Mouse (Mus musculus): ENCODE measurements around the gene Fopnl. TPM values are rescaled to one million over a fixed set of nuclear protein-coding genes. Genes with fewer than 3 reads are reported as not detected.

The Fopnl gene
- polyA plus RNA-seq, 1 experiment = 79.8 TPM

DNA sequence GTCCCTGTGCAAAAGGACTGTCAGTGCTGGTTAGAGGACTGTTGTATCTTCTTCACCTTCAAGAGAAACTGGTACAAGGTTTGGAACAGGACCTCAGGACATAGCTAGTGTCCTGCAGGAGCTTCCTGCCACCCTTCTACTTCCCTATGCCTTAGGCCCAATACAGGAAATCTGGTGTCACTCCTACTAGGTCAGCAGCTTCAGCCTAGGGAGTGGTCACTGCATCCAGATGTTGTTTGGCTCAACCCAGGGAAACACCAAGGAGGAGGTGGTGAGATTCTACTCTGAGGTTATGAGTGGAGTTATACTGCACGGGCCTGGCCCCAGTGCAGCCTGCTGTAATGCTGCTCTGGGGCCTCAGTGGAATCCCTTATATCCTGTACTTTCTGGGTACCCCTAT lies 41.3 kb upstream of the Fopnl start:
- Histone ChIP-seq H3K27ac (ENCODE audit: insufficient read depth, low read length) (no peak overlapping the region), H3K4me3 (ENCODE audit: insufficient read depth, low read length) (no peak overlapping the region)
- TF ChIP-seq CTCF (IDR thresholded peaks at IDR 0.05; ENCODE audit: extremely low read depth, insufficient read depth, low read length) = no peak
- TF ChIP-seq POLR2A (IDR thresholded peaks at IDR 0.05; ENCODE audit: extremely low read depth, insufficient read depth, low read length) = no peak

DNA sequence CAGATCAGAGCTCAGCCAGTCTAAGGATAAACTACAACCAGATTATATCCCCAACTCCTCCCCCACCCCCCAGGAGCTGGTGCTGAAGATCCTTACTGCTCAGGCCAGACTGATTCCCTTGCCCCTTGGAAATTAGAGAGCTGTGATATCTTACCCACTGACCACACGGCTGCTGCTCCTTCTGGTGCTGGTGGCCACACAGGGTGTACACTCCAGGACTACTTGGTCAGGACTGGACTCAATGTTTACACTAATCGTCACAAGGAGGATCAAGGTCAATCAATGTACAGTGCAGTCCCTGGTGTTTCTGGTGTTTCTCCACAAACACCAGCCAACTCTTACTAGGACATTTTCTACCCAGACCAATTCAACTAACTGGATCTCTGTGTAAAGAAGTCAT lies 40.7 kb upstream of the Fopnl start:
- H3K4me3 ChIP-seq (ENCODE audit: insufficient read depth, low read length) = no peak overlapping the region
- TF ChIP-seq CTCF (IDR thresholded peaks at IDR 0.05; ENCODE audit: extremely low read depth, insufficient read depth, low read length) (no peak), POLR2A (IDR thresholded peaks at IDR 0.05; ENCODE audit: extremely low read depth, insufficient read depth, low read length) (no peak)
- no peaks in the 10 kb centered on the region; the same call in 1 of the 2 replicates for H3K4me1 ChIP-seq (ENCODE audit: control insufficient read depth, insufficient read depth, low read length)
- H3K27ac ChIP-seq (ENCODE audit: insufficient read depth, low read length) = no peak overlapping the region

More for the DNA sequence above, 41.3 kb upstream of the Fopnl start:
- no peaks in the 10 kb centered on the region; the same call in 1 of the 2 replicates for H3K4me1 ChIP-seq (ENCODE audit: control insufficient read depth, insufficient read depth, low read length)

DNA sequence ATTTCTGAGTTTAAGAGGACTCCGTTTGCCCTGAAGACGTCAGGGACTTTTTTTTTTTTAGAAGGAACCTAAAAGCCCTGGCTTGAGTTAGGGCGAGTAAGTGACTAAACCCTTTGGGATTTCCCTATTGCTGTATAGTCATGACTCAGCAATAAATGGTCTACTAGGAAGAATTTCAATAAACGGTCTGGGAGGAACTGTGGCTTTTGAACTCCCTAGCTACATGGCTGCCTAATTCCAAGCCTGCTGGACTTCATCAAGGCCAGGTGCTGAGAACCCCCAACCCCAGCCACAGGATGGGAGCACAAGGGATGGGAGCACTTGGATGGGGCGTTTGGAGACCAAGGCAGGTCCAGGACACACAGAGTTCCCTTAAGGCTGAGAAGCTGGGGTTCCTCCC lies 35.5 kb upstream of the Fopnl start:
- Histone ChIP-seq H3K27ac (ENCODE audit: insufficient read depth, low read length) (no peak overlapping the region), H3K4me1 (ENCODE audit: control insufficient read depth, insufficient read depth, low read length) (no peaks in the 10 kb centered on the region), H3K4me3 (ENCODE audit: insufficient read depth, low read length) (no peak overlapping the region)
- no peak for TF ChIP-seq CTCF (IDR thresholded peaks at IDR 0.05; ENCODE audit: extremely low read depth, insufficient read depth, low read length)
- no peak for TF ChIP-seq POLR2A (IDR thresholded peaks at IDR 0.05; ENCODE audit: extremely low read depth, insufficient read depth, low read length)

DNA sequence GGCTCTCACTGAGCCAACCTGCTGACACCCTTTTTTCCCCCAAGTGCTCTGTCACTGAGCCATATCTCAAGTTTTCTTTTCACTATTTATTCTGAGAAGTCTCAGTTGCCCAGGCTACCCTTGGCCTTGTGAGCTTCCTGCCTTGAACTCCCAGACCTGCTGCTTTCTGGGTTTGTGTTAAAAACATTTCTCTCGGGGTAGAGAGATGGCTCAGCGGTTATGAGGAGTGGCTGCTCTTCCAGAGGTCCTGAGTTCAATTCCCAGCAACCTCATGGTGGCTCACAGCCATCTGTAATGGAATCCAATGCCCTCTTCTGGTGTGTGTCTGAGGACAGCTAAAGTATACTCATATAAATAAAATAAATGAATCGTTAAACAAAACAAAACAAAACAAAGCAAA lies 35.0 kb upstream of the Fopnl start:
- Histone ChIP-seq H3K4me1 (ENCODE audit: control insufficient read depth, insufficient read depth, low read length) (no peaks in the 10 kb centered on the region), H3K27ac (ENCODE audit: insufficient read depth, low read length) (no peak overlapping the region), H3K4me3 (ENCODE audit: insufficient read depth, low read length) (no peak overlapping the region)
- TF ChIP-seq POLR2A (IDR thresholded peaks at IDR 0.05; ENCODE audit: extremely low read depth, insufficient read depth, low read length) (no peak), CTCF (IDR thresholded peaks at IDR 0.05; ENCODE audit: extremely low read depth, insufficient read depth, low read length) (no peak)

DNA sequence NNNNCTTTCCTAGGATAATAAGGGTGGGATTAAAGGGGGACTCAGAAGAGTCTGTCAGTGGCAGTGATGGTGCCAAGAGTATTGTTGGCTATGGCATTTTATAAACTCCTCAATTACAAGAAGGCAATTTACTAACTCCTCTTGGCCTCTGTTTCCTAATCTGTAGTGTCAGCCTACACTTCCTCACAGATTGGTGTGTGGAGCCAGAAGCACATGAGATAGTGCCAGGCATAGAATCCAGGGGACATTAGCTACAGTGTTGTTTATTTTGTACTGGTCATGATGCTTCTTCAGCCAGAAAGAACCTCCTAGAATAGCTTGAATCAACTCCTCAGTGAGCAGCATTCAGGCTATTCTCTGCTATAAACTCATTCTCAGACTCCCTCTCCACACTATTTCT lies 34.4 kb upstream of the Fopnl start:
- no peak overlapping the region for H3K4me3 ChIP-seq (ENCODE audit: insufficient read depth, low read length)
- no peaks in the 10 kb centered on the region for H3K4me1 ChIP-seq (ENCODE audit: control insufficient read depth, insufficient read depth, low read length)
- no peak for TF ChIP-seq CTCF (IDR thresholded peaks at IDR 0.05; ENCODE audit: extremely low read depth, insufficient read depth, low read length)
- no peak for TF ChIP-seq POLR2A (IDR thresholded peaks at IDR 0.05; ENCODE audit: extremely low read depth, insufficient read depth, low read length)
- no peak overlapping the region for H3K27ac ChIP-seq (ENCODE audit: insufficient read depth, low read length)

DNA sequence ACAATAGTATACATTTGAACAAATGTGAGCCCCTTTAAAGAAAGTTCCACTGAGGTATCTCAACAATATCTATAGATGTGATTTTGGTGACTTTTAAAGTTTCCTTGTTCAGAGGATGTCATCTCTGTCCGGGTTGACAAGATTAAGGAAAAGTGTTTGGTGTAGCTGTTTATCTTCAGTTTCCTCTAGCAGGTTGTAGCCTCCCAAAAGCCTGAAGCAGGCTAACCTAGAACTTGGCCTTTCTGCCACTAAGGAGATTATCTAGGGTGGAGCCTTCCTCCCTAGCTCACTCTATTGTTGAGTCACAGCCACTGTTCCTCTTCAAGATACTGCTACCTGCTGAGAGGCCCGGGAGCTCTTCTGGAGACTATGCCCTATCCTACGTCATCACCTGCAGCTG lies 27.8 kb upstream of the Fopnl start:
- TF ChIP-seq CTCF (IDR thresholded peaks at IDR 0.05; ENCODE audit: extremely low read depth, insufficient read depth, low read length) (no peak), POLR2A (IDR thresholded peaks at IDR 0.05; ENCODE audit: extremely low read depth, insufficient read depth, low read length) (no peak)
- Histone ChIP-seq H3K4me1 (ENCODE audit: control insufficient read depth, insufficient read depth, low read length) (no peaks in the 10 kb centered on the region), H3K27ac (ENCODE audit: insufficient read depth, low read length) (no peak overlapping the region), H3K4me3 (ENCODE audit: insufficient read depth, low read length) (no peak overlapping the region)

DNA sequence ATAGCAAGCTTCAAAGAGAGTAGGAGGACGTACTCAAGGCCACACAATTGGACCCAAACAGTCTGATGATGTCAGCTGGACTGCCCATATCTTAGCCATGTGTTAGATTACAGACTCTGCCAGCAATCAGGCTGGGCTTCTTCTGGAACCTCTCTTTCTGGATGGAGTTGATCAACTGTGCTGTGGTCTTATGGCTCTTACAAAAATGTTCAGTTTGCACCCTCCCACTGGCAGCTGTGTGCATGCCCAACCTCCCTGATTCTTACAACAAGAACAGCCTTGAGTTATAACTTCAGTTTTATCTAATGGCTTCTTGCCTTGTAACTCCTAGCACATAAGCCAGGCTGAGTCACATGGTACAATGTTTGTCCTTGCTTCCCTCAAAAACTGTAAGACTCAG lies 11.0 kb upstream of the Fopnl start:
- H3K27ac ChIP-seq (ENCODE audit: insufficient read depth, low read length) = no peak overlapping the region
- no peak overlapping the region for H3K4me3 ChIP-seq (ENCODE audit: insufficient read depth, low read length)
- TF ChIP-seq CTCF (IDR thresholded peaks at IDR 0.05; ENCODE audit: extremely low read depth, insufficient read depth, low read length) (no peak), POLR2A (IDR thresholded peaks at IDR 0.05; ENCODE audit: extremely low read depth, insufficient read depth, low read length) (no peak)
- H3K4me1 ChIP-seq (ENCODE audit: control insufficient read depth, insufficient read depth, low read length) = no peaks in the 10 kb centered on the region

DNA sequence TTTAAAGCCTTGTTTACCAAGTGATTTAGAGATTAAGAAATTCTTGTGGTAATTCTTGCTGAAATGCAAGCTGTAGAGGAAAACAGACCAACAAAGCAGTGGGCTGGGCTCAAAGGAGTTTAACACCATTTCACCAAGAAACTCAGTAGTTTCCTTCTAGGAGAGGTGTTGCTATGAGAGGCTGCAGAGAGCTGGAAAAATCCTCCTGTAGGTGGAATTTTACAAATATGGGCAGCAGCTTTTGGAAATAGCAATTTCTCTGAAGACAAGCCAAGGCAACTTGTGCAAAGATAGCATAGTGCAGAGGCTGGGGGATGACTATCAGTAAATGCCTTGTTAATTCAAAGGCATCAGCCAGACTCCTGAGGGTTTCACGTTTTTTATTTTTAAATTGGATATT lies 3.3 kb upstream of the Fopnl start:
- Histone ChIP-seq H3K4me1 (ENCODE audit: control insufficient read depth, insufficient read depth, low read length) (0 out of 2 replicates have a peak, but pooled peaks cover 1% of the 10 kb centered on the region), H3K27ac (ENCODE audit: insufficient read depth, low read length) (no peak overlapping the region), H3K4me3 (ENCODE audit: insufficient read depth, low read length) (no peak overlapping the region)
- TF ChIP-seq POLR2A (IDR thresholded peaks at IDR 0.05; ENCODE audit: extremely low read depth, insufficient read depth, low read length) = no peak
- no peak for TF ChIP-seq CTCF (IDR thresholded peaks at IDR 0.05; ENCODE audit: extremely low read depth, insufficient read depth, low read length)

DNA sequence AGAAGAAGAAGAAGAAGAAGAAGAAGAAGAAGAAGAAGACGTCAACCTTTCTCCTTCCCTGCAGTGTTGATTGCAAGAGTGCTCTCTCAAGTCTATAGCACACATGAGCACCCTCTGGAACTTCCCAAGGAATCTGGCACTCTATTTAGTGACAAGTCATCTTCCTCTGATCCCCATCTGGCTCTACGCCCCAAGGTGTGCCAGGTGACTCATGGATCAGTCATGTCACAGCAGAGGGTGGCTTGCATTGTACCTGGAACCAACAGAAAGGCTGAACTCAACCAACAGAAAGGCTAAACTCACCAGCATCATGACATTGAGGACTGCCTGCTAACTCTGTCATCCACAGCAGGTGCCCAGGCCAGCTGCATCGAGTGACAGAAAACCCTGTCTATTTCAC lies 2.5 kb upstream of the Fopnl start:
- Histone ChIP-seq H3K4me3 (ENCODE audit: insufficient read depth, low read length) (no peak overlapping the region), H3K27ac (ENCODE audit: insufficient read depth, low read length) (no peak overlapping the region), H3K4me1 (ENCODE audit: control insufficient read depth, insufficient read depth, low read length) (0 out of 2 replicates have a peak, but pooled peaks cover 1% of the 10 kb centered on the region)
- TF ChIP-seq POLR2A (IDR thresholded peaks at IDR 0.05; ENCODE audit: extremely low read depth, insufficient read depth, low read length) = no peak
- no peak for TF ChIP-seq CTCF (IDR thresholded peaks at IDR 0.05; ENCODE audit: extremely low read depth, insufficient read depth, low read length)

DNA sequence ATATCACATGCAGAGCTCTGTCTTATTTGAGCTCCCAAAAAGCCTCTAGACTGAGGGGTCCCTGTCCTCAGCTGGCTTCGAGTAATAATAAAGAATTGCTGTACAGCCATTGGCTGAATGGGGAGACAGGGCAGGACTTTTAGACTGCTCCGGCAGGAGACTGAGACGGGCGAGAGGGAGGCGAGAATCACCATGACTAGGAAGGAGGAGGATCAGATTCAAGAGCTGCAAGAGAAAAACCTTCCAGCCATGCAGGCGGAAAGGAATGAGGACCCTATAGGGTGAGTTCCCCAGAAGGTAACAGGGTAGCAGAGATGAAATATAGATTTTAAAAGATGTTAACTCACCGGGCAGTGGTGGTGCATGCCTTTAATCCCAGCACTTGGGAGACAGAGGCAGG lies 4.3 kb downstream of the Fopnl start:
- Histone ChIP-seq H3K27ac (ENCODE audit: insufficient read depth, low read length) (no peak overlapping the region), H3K4me3 (ENCODE audit: insufficient read depth, low read length) (no peak overlapping the region), H3K4me1 (ENCODE audit: control insufficient read depth, insufficient read depth, low read length) (no peaks in the 10 kb centered on the region; the same call in 1 of the 2 replicates)
- TF ChIP-seq POLR2A (IDR thresholded peaks at IDR 0.05; ENCODE audit: extremely low read depth, insufficient read depth, low read length) (no peak), CTCF (IDR thresholded peaks at IDR 0.05; ENCODE audit: extremely low read depth, insufficient read depth, low read length) (no peak)

All from cortical plate, adult 2 months (tissue).